Mouse (Mus musculus) forebrain, embryonic 14.5 days (tissue): ENCODE results near the gene Exosc1. TPM values are rescaled to one million over a fixed set of nuclear protein-coding genes. Genes with fewer than 3 reads are reported as not detected.

Source experiments
- ATAC-seq: fragments of 200-750 bp; cut with Nextera tagmentation; 2 replicates; pipeline ENCODE4 v1.8.0; 2017; ENCODE audit warnings: mild to moderate bottlenecking, moderate library complexity
- DNase-seq: peaks from one replicate; pipeline ENCODE4 v3.0.0-alpha.2; 2015; ENCODE audit warnings: low spot score
- H3K27ac ChIP-seq: fragments of 300-500 bp; sonication (generic); 2 replicates; pipeline ENCODE4 v1.5.1; 2014; ENCODE audit warnings: low read depth, mild to moderate bottlenecking, control low read depth, low read length, moderate library complexity
- H3K27me3 ChIP-seq: fragments of 300-500 bp; sonication (generic); replicated peaks from 2 replicates; pipeline ENCODE4 v1.6.1; 2014; ENCODE audit warnings: low read length, control low read depth, mixed read lengths; ENCODE audit not compliant: control insufficient read depth, insufficient read depth
- H3K36me3 ChIP-seq: fragments of 300-500 bp; sonication (generic); 2 replicates; pipeline ENCODE4 v1.6.1; 2014; ENCODE audit warnings: low read length, control low read depth; ENCODE audit not compliant: control insufficient read depth, insufficient read depth
- H3K4me1 ChIP-seq: fragments of 300-500 bp; sonication (generic); 2 replicates; pipeline ENCODE4 v1.6.1; 2014; ENCODE audit warnings: antibody characterized with exemption, low read length, control low read depth; ENCODE audit not compliant: control insufficient read depth, insufficient read depth
- H3K4me2 ChIP-seq: fragments of 300-500 bp; sonication (generic); 2 replicates; pipeline ENCODE4 v1.6.1; 2014; ENCODE audit warnings: mild to moderate bottlenecking, control low read depth, low read length
- H3K4me3 ChIP-seq: fragments of 300-500 bp; sonication (generic); 2 replicates; pipeline ENCODE4 v1.5.1; 2014; ENCODE audit warnings: low read depth, low read length, control low read depth
- H3K9ac ChIP-seq: fragments of 300-500 bp; sonication (generic); 2 replicates; pipeline ENCODE4 v1.6.1; 2014; ENCODE audit warnings: mild to moderate bottlenecking, low read length, control low read depth, moderate library complexity
- H3K9me3 ChIP-seq: fragments of 300-500 bp; sonication (generic); replicated peaks from 2 replicates; pipeline ENCODE4 v1.6.1; 2016; ENCODE audit warnings: low read length, control low read depth, mixed read lengths; ENCODE audit not compliant: control insufficient read depth
- WGBS: fragments of 180-500 bp; shearing (Covaris S2); extraction: QIAGEN DNeasy Blood & Tissue Kit; methylation state at CpG from one replicate; pipeline ENCODE4 v1.1.7; 2014; 5-methylcytosine and 5-hydroxymethylcytosine counted together
- polyA plus RNA-seq: library from polyadenylated mRNA; unstranded; fragments of >200 nt; fragmentation: Nextera tagmentation; extraction: Ambion mirVana; gene quantifications from 2 replicates; pipeline ENCODE4 v1.2.1, GENCODE M21; 2014

The Exosc1 gene
- 69.0 and 76.2 TPM in 2 replicates for polyA plus RNA-seq

DNA sequence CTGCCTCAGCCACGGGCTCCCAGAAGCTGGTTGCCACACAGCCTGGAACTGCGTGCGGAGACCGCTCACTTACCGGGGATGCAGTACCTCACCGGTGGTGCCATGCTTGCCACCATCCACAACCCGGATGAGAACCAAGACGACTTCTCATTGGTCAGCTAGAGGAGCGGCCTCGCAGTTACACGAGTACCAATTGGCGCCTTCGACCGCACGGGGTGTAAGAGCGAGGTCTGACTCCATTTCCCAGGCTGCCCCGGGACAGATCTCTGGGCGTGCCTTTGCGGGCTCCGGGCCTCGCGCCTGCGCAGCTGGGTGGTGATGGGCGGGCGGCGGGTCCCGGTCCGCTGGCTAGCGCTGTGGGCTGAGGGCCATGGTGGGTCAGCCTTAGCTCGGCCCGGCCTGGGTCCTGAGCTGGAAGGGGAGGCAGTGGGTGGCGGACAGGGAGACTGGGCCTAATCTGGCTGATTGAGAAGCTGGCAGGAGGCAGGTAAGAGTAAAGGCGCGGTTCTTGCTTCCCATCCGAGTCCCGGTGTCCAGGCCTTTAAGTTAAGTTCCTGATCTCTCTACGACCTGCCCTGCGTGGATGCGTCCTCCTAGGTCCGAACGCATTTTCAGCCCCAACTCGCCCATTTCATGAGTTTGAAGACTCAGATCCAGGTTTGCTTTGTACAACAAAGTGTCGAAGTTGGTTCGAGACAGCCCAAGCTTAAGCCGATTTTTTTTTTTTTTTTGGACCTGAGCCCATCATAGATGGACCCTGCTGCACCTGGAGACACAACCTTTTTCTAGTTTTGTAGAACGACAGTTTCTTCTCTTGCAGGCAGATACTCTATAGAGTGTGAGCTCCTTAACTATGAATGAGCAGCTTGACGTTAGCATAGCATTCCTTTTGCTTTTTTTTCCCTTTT lies at the start of gene Exosc1, which contains the start of gene Zdhhc16:
Exosc1 (minus strand) TSS at position 245 of the 908 bp plus-strand sequence.
Zdhhc16 (plus strand) TSS at position 302 of the 908 bp plus-strand sequence.
- Histone ChIP-seq H3K4me2 (peak within 1 kb of the TSS; percentile 86), H3K9ac (peak within 1 kb of the TSS; percentile 84), H3K9me3 (no peaks in the 10 kb centered on the region), H3K4me3 (peak within 1 kb of the TSS; percentile 81), H3K36me3 (peaks cover 38% of the 10 kb centered on the region), H3K4me1 (peaks cover 18% of the 10 kb centered on the region), H3K27me3 (no peaks in the 10 kb centered on the region), H3K27ac (peak within 1 kb of the TSS; percentile 15; the same call in 1 of the 2 replicates)
- WGBS, result under 1% methylated on average over 46 of the region's 47 CpGs
- ATAC-seq (peak; percentile 100), DNase-seq (peak; percentile 99)

GRCm38 (mm10) chr19:41982791-41983150 lies 49.5 kb upstream of the Exosc1 start:
- H3K27ac ChIP-seq, result no peak overlapping the region
- 3% methylated on average over 4 of the region's 4 CpGs for WGBS

DNA sequence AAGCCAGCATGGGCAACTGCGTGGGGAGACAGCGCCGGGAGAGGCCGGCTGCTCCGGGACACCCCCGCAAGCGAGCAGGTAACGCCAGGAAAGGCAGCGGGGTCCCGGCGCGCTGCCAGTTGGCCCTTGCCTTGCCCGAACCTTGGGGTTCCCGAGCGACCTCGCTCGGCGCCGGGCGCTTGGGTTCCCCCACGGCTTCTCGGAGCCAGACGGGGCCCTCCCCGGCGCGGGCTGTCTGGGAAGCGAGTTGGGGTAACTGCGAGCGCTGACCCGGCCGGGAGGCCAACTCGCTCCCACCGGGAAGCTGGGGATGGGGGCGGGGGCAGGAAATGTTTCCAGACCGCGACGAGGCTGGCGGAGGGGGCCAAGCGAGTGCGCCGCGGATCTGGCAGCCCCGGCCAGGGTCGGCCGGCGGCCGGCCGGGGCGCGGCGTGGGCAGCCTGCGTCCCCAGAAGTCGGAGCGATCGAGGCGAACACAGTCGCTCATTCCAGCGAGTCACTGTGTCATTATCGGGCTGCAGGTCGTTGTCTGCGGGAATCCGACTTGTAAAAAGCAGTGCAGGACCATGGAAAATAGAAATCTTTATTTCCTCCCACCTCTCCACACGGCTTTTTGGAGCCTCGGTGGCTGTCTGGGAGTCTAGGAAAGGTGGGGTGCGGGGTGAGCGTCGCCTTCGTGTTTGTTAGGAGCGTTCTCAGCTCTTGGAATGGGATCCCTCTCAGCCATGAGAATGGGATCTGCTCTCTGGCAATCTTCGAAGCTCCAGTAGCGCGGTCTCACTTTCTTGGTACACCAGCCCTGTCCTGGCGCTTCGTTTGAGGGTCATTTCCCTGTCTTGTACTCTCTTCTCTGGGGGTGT lies 48.9 kb upstream of the Exosc1 start:
- Histone ChIP-seq H3K36me3 (no peaks in the 10 kb centered on the region), H3K4me2 (peak overlapping the region; percentile 100), H3K4me1 (peaks cover 7% of the 10 kb centered on the region; the same call in 1 of the 2 replicates), H3K9ac (peak overlapping the region; percentile 72), H3K27ac (peak overlapping the region; percentile 9; the same call in 1 of the 2 replicates), H3K4me3 (peak overlapping the region; percentile 81), H3K27me3 (0 out of 2 replicates have a peak, but pooled peaks cover 11% of the 10 kb centered on the region), H3K9me3 (no peaks in the 10 kb centered on the region)
- under 1% methylated on average over 68 of the region's 74 CpGs for WGBS
- peak; percentile 31 for DNase-seq
- no peak for ATAC-seq

More at GRCm38 (mm10) chr19:41982791-41983150, 49.5 kb upstream of the Exosc1 start:
- H3K9me3 ChIP-seq, result no peaks in the 10 kb centered on the region
- peak overlapping the region; percentile 100 for H3K4me2 ChIP-seq
- 0 out of 2 replicates have a peak, but pooled peaks cover 11% of the 10 kb centered on the region for H3K27me3 ChIP-seq
- H3K4me3 ChIP-seq, result peak overlapping the region; percentile 81
- peak overlapping the region; percentile 72 for H3K9ac ChIP-seq
- peaks cover 7% of the 10 kb centered on the region; the same call in 1 of the 2 replicates for H3K4me1 ChIP-seq
- ATAC-seq, result no peak
- DNase-seq, result no peak
- no peaks in the 10 kb centered on the region for H3K36me3 ChIP-seq

GRCm38 (mm10) chr19:41981595-41981927 lies 48.3 kb upstream of the Exosc1 start, which contains the start of gene Ubtd1:
TSS of gene Ubtd1 (plus strand) at chr19:41981763.
- no peak for DNase-seq
- H3K9ac ChIP-seq, result peak within 1 kb of the TSS; percentile 82
- H3K27me3 ChIP-seq, result 0 out of 2 replicates have a peak, but pooled peaks cover 11% of the 10 kb centered on the region
- under 1% methylated on average over 26 of the region's 33 CpGs for WGBS
- H3K27ac ChIP-seq, result peak within 1 kb of the TSS; percentile 72
- no peaks in the 10 kb centered on the region for H3K36me3 ChIP-seq
- peak within 1 kb of the TSS; percentile 100 for H3K4me2 ChIP-seq
- ATAC-seq, result no peak
- H3K4me3 ChIP-seq, result peak within 1 kb of the TSS; percentile 81
- H3K4me1 ChIP-seq, result peaks cover 7% of the 10 kb centered on the region; the same call in 1 of the 2 replicates
- no peaks in the 10 kb centered on the region for H3K9me3 ChIP-seq

GRCm38 (mm10) chr19:41980819-41981594 lies 47.8 kb upstream of the Exosc1 start, which contains the start of gene Mms19:
TSS of gene Mms19 (minus strand) at chr19:41981157.
- Histone ChIP-seq H3K27me3 (0 out of 2 replicates have a peak, but pooled peaks cover 11% of the 10 kb centered on the region), H3K9ac (peak within 1 kb of the TSS; percentile 82), H3K9me3 (no peaks in the 10 kb centered on the region), H3K27ac (peak within 1 kb of the TSS; percentile 72), H3K4me2 (peak within 1 kb of the TSS; percentile 100), H3K36me3 (no peaks in the 10 kb centered on the region), H3K4me3 (peak within 1 kb of the TSS; percentile 81), H3K4me1 (peaks cover 7% of the 10 kb centered on the region; the same call in 1 of the 2 replicates)
- under 1% methylated on average over 65 of the region's 68 CpGs for WGBS
- ATAC-seq (peak; percentile 96), DNase-seq (peak; percentile 100)

- ATAC-seq, result peak; percentile 5
Observed at GRCm38 (mm10) chr19:41980422-41980818, 47.2 kb upstream of the Exosc1 start.

GRCm38 (mm10) chr19:41973891-41974794 lies 40.9 kb upstream of the Exosc1 start:
- no peaks in the 10 kb centered on the region for H3K9me3 ChIP-seq
- H3K4me1 ChIP-seq, result no peaks in the 10 kb centered on the region
- H3K9ac ChIP-seq, result no peak overlapping the region
- 58% methylated on average over 13 of the region's 13 CpGs for WGBS
- no peaks in the 10 kb centered on the region for H3K27me3 ChIP-seq
- no peak overlapping the region for H3K4me2 ChIP-seq
- H3K27ac ChIP-seq, result no peak overlapping the region
- H3K36me3 ChIP-seq, result peaks cover 3% of the 10 kb centered on the region; the same call in 1 of the 2 replicates
- H3K4me3 ChIP-seq, result no peak overlapping the region
- ATAC-seq (no peak), DNase-seq (peak; percentile 32)

More at GRCm38 (mm10) chr19:41980422-41980818, 47.2 kb upstream of the Exosc1 start:
- H3K9me3 ChIP-seq, result no peaks in the 10 kb centered on the region
- H3K4me2 ChIP-seq, result peak overlapping the region; percentile 76
- peak overlapping the region; percentile 81 for H3K4me3 ChIP-seq
- H3K27me3 ChIP-seq, result 0 out of 2 replicates have a peak, but pooled peaks cover 11% of the 10 kb centered on the region
- WGBS, result under 1% methylated on average over 16 of the region's 16 CpGs
- peaks cover 7% of the 10 kb centered on the region; the same call in 1 of the 2 replicates for H3K4me1 ChIP-seq
- H3K9ac ChIP-seq, result peak overlapping the region; percentile 82
- H3K36me3 ChIP-seq, result no peaks in the 10 kb centered on the region
- peak; percentile 50 for DNase-seq
- H3K27ac ChIP-seq, result peak overlapping the region; percentile 72
